Mouse (Mus musculus) erythroblast, embryonic 14.5 days (primary cell): Measurements from ENCODE around the gene Capn2. TPM values are rescaled to one million over a fixed set of nuclear protein-coding genes. Genes with fewer than 3 reads are reported as not detected.

Experiments used
- H3K27me3 ChIP-seq: 2 replicates; pipeline ENCODE4 v1.6.1; 2012; ENCODE audit warnings: inconsistent platforms; ENCODE audit not compliant: control insufficient read depth
- H3K36me3 ChIP-seq: 2 replicates; pipeline ENCODE4 v1.6.1; 2012; ENCODE audit warnings: mild to moderate bottlenecking, inconsistent platforms; ENCODE audit not compliant: control insufficient read depth
- H3K4me1 ChIP-seq: 2 replicates; pipeline ENCODE4 v1.6.1; 2012; ENCODE audit warnings: inconsistent platforms; ENCODE audit not compliant: control insufficient read depth
- H3K4me3 ChIP-seq: replicated peaks from 2 replicates; pipeline ENCODE3; 2012; ENCODE audit warnings: moderate library complexity, mild to moderate bottlenecking, inconsistent platforms
- H3K9me3 ChIP-seq: 2 replicates; pipeline ENCODE4 v1.6.1; 2012; ENCODE audit warnings: low read length, inconsistent platforms, mixed read lengths; ENCODE audit not compliant: control insufficient read depth
- GATA1 ChIP-seq: IDR thresholded peaks from 2 replicates; pipeline ENCODE4 v1.6.1; 2012; ENCODE audit warnings: low read length, inconsistent platforms, mixed read lengths
- TAL1 ChIP-seq: IDR thresholded peaks from 3 replicates; pipeline ENCODE4 v1.6.1; 2012; ENCODE audit warnings: low read length, inconsistent platforms, mixed read lengths
- polyA plus RNA-seq: library from polyadenylated mRNA; stranded (reverse); fragments of >175 nt; gene quantifications from 2 replicates; pipeline ENCODE4 v1.2.3, GENCODE M21; 2012

Gene Capn2
- polyA plus RNA-seq, 1 experiment = 0.03 TPM

DNA sequence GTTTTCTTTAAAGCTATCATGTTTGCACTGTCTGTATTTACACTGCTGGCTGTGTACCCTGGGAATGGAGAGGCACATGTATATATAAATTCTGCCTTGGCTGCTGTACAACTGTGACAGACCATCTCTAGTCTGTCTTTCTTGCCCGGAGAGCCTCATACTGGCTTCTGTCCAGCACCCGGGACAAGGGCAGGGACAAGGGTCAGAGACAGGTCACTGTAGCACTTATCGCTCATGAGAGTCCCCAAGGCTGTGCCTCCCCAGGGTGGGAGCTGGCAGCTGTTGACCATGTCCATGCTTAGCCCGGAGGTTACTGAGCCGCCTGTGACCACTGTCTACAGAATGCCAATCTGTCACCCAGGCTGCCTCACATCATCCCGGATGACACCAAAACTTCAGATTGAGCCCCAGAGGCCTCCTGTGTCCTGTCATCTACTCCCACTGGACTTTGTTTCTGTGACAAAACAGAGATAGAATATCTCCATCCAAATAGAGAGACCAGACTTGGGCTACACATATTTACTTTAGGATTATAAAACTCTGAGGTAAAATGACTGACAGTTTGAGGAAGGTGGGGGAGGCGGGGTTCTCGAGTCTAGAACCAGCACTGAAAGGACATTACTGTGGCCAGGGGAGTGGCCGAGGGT, 17.8 kb downstream of the Capn2 start:
- Histone ChIP-seq H3K9me3 (no peaks in the 10 kb centered on the region), H3K36me3 (no peaks in the 10 kb centered on the region), H3K27me3 (no peaks in the 10 kb centered on the region), H3K4me1 (peaks cover 14% of the 10 kb centered on the region), H3K4me3 (no peak overlapping the region)
- TF ChIP-seq GATA1 = no peak
- no peak for TF ChIP-seq TAL1

DNA sequence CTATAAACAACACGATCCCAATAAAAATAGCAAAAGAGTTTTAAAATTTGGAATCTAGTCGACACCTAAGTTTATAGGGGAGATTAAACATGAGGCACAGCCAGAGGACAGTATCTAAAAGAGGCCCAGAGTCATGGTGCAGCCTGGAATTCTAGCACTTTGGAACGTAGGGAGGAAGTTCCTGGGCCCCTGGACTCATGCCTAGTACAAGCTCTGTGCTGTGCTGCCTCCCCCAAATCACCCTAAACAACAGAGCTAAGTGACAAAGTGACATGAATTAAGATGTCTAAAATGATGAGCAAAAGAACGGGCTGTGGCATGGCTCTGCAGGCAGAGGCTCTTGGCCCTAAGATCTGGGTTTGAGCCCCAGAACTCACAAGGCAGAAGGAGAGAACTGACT, 19.7 kb downstream of the Capn2 start:
- no peaks in the 10 kb centered on the region for H3K27me3 ChIP-seq
- no peak overlapping the region for H3K4me3 ChIP-seq
- TF ChIP-seq TAL1 = no peak
- TF ChIP-seq GATA1 = no peak
- H3K36me3 ChIP-seq = no peaks in the 10 kb centered on the region
- no peaks in the 10 kb centered on the region for H3K9me3 ChIP-seq
- H3K4me1 ChIP-seq = no peaks in the 10 kb centered on the region; the same call in 1 of the 2 replicates

DNA sequence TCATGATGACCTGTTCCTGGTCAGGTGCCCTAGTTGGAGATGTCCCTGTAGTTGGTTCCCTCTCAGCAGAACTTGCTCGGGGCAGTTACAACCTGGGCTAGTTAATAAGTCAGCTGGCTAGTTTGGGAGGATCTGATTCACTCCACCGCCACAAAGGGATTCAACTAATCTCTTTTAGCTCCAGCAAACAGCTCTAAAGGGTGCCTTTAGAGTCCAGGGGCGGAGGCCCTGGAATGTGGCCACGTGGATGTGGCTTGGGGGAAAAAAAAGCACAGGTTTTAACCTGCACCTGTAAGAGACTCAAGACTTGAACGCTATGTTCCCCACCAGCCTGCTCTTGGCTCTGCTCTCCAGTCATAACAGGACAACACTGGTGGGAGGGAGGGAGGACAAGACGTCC, 20.7 kb downstream of the Capn2 start:
- Histone ChIP-seq H3K4me3 (no peak overlapping the region), H3K4me1 (no peaks in the 10 kb centered on the region), H3K36me3 (no peaks in the 10 kb centered on the region; the same call in 1 of the 2 replicates), H3K9me3 (no peaks in the 10 kb centered on the region), H3K27me3 (no peaks in the 10 kb centered on the region)
- TF ChIP-seq GATA1 (no peak), TAL1 (no peak)

DNA sequence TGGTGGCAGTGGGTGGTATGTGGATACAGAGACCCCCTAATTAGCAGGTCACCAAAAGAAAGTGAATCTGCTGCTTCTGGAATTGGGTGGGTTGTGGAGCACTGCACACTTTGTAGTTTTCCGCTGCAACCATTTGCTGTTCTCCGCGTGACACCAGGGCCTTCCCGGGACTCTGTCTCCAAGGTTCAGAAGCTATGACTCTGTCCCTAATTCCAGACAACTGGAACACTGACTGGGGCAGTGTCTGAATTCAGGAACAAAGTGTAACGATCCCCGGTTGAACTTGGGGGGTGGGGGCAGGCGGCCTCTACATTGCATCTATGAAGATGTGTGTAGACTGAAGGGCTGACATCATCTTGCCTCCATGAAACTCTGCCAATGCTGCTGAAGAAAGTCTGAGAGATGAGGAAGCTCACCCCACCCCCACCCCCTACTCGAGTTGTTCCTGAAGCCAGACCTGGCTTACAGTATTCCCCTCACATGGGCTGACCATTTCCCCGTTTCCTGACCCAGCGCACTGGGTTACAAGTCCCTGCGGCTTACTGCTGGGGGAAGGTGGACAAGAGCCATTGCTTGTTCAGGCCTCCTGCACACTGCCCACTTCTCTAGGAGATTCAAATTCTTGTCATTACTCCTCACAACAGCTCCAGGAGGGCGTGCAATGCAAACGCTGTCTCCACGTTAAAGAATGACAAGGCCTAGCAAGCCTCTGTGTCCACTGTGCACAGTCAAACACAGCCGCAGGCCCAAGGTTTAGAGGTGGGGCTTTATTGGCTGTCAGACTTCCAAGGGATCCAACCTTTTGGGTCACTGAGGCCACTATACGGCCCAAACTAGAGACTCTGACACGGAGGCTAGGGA, 22.9 kb downstream of the Capn2 start:
- Histone ChIP-seq H3K4me3 (no peak overlapping the region), H3K9me3 (no peaks in the 10 kb centered on the region), H3K36me3 (no peaks in the 10 kb centered on the region; the same call in 1 of the 2 replicates), H3K4me1 (peaks cover 4% of the 10 kb centered on the region), H3K27me3 (no peaks in the 10 kb centered on the region)
- TF ChIP-seq TAL1 = no peak
- no peak for TF ChIP-seq GATA1

DNA sequence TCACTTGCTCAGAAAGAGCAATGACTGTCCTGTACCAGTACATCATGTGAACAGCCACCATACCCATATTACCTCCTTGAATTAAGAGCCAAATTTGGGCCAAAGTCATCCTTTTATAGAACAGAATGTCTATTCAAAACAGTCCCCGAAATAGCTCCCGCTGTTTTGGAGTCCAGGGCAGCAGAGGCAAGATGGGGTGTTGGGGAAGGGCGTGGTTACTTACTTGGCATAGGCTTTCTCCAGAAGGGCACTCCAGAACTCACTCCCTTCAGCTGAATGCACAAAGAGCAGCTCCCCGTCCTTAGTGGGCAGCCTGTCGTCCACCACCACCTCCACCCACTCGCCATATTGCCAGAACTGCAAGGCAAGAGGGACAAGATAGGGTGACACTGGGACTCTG, 25.6 kb downstream of the Capn2 start:
- TF ChIP-seq GATA1 (no peak), TAL1 (no peak)
- no peak overlapping the region for H3K4me3 ChIP-seq
- no peaks in the 10 kb centered on the region for H3K9me3 ChIP-seq
- peaks cover 4% of the 10 kb centered on the region for H3K4me1 ChIP-seq
- H3K27me3 ChIP-seq = no peaks in the 10 kb centered on the region
- no peaks in the 10 kb centered on the region; the same call in 1 of the 2 replicates for H3K36me3 ChIP-seq

DNA sequence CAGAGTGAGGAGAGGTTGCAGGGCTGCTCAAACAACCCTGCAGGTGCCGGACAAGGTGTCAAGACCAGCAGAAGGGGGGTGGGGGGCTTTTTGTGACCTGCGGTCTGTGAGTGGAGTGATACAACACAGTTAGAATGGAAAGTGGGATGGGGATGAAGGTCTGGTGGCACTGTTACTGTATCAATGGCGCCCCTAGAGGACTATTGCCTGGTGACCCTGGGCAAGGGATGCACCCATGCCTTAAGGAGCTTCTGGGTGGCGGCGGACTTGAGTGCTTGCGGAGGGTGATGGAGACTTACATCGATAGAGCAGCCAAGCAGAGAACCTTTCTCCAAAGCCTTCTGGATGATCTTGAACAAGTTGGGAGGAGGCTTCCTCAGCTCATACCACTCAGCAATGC, 26.8 kb downstream of the Capn2 start:
- Histone ChIP-seq H3K27me3 (no peaks in the 10 kb centered on the region), H3K36me3 (no peaks in the 10 kb centered on the region; the same call in 1 of the 2 replicates), H3K4me1 (peaks cover 4% of the 10 kb centered on the region), H3K4me3 (no peak overlapping the region), H3K9me3 (no peaks in the 10 kb centered on the region)
- no peak for TF ChIP-seq TAL1

DNA sequence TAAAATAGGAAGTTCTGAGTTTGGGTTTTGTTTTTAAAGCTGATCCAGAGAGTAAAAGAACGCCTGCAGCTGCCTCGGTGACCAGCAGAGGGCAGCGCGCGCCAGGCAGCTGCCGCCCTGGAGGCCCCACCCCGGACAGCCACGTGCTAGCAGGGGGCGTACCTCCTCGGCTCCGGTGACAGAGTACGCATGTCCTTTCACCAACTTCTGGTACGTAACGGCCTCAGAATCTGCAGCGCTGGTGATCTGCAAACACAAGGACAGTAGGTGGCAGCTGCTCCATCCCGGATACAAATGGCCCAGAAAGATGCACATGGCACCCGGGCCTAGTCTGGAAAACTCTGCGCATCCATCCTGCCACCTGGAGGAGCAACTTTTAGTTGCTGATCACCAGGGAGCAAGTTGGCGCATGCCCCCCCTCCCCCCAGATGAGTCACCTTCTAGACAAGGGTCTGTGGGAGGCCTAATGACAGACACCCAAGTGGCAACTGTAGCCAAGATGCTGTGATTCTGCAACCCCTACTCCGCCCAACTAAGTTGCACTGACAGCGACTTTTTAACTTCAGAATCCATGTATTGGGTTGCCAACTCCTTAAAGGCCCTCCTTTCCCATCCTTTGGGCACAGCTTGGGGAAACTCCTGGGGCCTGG, 27.5 kb downstream of the Capn2 start:
- no peaks in the 10 kb centered on the region; the same call in 1 of the 2 replicates for H3K36me3 ChIP-seq
- H3K9me3 ChIP-seq = no peaks in the 10 kb centered on the region
- H3K4me1 ChIP-seq = peaks cover 4% of the 10 kb centered on the region
- no peak overlapping the region for H3K4me3 ChIP-seq
- TF ChIP-seq GATA1 (no peak), TAL1 (no peak)
- H3K27me3 ChIP-seq = no peaks in the 10 kb centered on the region

DNA sequence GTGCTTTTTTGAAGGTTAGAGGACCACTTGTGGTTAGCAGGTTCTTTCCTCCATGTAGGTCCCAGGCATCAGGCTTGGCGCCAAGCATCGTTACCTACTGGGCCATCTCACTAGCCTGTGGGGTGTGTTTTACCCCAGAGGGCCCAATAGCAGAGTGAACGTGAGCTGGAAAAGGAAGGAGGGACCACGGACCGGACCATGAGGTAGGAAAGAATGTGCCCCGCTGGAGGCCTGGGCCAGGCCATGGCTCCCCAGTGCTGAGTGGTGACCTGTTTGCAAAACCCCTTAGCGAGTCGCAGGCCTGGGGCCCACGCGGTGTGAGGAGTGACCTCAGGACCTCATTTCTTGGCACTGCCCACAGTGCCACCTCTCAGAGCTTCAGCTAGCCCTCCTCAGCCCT, 28.9 kb downstream of the Capn2 start:
- Histone ChIP-seq H3K9me3 (no peaks in the 10 kb centered on the region), H3K36me3 (no peaks in the 10 kb centered on the region; the same call in 1 of the 2 replicates), H3K27me3 (no peaks in the 10 kb centered on the region), H3K4me1 (peaks cover 4% of the 10 kb centered on the region), H3K4me3 (no peak overlapping the region)
- TF ChIP-seq GATA1 (no peak), TAL1 (no peak)

DNA sequence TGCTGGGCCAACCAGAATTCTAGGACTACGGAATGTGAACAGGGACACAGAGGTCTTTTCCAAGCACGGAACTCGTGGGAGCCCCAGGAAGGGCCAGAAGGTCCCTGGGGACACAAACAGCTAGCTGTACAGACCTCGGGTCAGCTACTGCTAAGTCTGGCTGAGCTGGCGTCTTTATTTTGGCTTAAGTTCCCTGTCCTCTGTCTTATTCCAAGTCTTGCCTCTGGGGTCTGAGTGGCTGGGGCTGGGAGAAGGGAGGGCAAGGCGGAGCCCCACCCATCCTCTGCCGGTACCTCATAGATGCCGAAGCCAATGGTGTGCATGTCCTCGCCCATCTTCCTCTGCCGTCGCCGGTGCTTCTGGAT, 33.5 kb downstream of the Capn2 start:
- no peak for TF ChIP-seq TAL1
- no peak for TF ChIP-seq GATA1
- Histone ChIP-seq H3K36me3 (no peaks in the 10 kb centered on the region; the same call in 1 of the 2 replicates), H3K4me1 (no peaks in the 10 kb centered on the region), H3K9me3 (no peaks in the 10 kb centered on the region), H3K4me3 (no peak overlapping the region), H3K27me3 (no peaks in the 10 kb centered on the region)
